Mouse (Mus musculus): Measurements from ENCODE around the gene Dcn.

Gene Dcn

DNA sequence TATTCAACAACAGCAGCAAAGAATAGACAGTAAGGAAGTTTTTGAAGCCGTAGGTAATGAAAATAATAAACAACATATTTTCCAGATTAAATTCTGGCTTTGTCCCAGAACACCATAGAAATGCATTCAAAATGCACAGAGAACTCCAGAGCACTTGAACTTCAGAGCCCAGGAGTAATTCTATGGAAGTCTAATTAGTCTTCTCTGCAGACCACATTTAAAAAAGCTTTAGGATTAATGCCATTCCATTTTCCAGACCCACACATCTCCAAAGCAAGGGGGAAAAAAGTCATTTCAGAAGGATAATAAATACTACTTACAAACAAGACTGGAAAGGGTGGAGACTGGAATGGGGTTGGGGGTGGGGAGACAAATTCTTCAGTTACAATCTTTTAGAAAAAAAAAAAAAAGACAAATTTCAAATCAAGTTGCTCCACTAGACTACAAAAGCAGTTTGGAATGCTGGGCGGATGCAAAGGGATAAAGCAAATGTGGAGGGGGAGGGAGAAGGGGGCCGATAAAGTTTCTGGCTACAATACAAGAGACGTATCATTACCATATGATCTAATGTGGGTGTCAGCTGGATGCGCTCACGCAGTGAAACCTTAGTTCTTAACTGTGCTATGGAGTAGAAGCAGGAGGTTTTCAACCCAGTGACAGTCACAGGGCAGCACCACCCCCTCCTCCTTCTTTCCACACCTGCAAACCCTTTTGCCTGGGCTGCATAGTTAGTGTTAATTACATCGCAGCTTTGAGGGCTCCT, at the start of gene Dcn:
Gene Dcn, plus strand, starts transcription at position 606 of the 763 bp plus-strand sequence.
- DNase-seq, result no peak

- DNase-seq, result peak; percentile 23 to 59
These were observed 42.7 kb upstream of the Dcn start for GRCm38 (mm10) chr10:97436662-97437061.

DNA sequence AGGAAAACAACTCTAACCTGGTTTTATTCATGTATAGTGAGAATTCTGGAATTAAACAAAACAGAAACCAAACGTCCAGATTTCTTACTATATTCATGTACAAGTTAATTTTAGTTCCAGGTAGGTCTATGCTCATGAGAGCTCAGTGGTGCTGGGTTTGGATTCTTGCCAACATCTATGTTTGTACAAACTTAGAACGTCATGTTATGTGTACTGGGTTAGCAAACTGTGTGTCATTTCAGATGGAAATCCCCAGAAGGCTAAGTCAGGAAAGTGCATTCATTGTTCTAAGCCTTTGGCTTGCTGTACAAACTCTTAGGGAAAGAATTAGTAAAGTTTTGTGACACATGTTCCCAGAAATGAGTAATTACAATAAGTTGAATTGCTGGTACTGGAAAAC, 37.1 kb upstream of the Dcn start:
- no peak for DNase-seq

DNA sequence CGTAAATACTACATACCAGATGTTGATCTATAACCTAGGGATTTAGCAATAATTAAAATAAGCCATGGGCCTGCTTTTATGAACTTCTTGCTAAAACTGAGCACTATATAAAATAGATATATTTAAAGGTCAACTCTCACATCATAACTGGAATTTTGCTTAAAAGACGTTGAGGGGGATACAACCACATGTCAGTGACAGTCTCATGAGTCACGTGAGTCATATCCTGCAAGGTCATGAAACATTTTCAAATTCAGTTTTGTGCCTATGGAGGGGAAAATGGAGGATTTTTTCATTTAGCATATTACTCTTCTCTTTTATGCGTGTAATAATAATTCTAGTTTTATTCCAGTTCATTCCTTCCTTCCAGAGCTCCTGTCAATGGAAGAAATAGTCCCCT, 32.9 kb upstream of the Dcn start:
- DNase-seq, result no peak

GRCm38 (mm10) chr10:97452886-97453285, 26.5 kb upstream of the Dcn start:
- DNase-seq, result no peak

DNA sequence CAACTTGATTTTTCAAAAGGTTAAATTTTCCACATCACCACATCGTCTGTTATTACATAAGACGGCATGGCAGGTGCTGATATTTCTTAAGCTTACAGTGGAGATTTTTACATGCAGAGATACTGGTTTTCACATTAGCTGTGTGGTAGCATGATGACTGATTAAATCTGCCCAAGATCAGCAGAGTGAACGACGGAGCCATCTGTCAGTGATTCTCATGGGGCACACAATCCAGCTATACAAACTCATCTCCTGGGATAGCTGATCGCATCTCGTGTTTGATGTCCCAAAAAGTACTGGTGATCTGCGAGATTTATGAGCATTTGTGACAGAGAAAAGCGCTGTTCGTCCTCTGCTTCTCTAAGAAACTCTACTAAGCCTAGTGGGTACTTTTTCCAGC, 25.9 kb upstream of the Dcn start:
- peak in 1 of 2 experiments; percentile 8 for DNase-seq

GRCm38 (mm10) chr10:97456993-97457392, 22.4 kb upstream of the Dcn start:
- DNase-seq, result no peak

DNA sequence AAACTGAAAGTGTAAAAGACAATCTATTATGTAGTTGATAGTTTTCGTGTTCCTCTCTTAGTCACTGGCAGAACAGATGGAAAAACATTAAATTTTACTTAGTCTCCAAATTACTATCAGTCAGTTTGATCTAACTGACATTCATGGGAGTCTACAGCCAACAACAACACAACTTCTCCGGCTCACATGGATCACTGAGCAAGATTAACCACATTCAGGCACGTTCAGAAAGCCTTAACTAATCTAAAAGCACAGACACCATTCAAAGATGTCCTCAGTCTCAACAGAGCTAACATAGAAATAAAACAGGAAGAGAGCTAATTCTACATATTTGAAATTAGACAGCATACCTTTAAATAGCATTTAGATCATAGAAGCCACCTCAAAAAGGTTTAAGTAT, 12.6 kb upstream of the Dcn start:
- no peak for DNase-seq

GRCm38 (mm10) chr10:97469411-97470140, 9.8 kb upstream of the Dcn start:
- DNase-seq, result no peak

GRCm38 (mm10) chr10:97475460-97475859, 3.9 kb upstream of the Dcn start:
- DNase-seq, result no peak

DNA sequence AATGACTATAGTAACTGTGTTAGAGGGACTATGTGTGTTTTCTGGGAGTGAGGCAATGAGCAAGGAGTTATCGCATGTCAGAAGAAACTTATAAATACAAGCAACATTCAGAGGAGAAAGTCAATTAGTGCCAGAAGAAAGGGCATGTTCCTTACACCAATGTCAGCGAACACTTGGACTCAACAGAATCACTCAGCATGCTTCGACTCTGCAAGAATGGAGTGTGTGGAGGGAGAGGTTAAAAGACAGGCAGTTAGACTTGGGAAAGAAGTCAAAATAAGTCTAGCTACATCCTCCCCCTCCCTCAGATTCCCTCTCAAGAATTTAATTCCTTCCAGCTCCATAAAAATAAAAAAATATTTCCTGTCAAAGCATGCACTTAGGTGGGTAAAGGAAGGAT, 1.1 kb upstream of the Dcn start:
- DNase-seq, result no peak

GRCm38 (mm10) chr10:97482150-97482549, 2.7 kb downstream of the Dcn start:
- no peak for DNase-seq

DNA sequence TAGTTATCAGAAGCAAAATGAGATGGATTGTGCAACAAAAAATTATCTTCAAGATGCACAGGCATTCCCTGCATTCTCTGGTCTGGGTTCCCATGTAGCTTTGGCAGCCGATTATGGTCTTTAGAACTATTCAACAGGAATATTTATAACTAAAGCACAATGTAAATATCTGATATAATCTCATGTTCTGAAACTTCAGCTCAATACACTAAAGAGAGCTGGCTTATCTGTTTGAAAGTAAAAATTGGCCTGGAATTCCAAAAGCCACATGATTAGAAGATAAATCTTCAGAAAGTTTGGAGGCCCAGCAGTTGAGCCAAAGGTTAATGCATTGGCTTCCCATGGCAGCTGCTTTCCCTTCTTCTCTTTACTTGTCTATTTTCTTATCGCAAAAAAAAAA, 4.6 kb downstream of the Dcn start:
- no peak for DNase-seq

DNA sequence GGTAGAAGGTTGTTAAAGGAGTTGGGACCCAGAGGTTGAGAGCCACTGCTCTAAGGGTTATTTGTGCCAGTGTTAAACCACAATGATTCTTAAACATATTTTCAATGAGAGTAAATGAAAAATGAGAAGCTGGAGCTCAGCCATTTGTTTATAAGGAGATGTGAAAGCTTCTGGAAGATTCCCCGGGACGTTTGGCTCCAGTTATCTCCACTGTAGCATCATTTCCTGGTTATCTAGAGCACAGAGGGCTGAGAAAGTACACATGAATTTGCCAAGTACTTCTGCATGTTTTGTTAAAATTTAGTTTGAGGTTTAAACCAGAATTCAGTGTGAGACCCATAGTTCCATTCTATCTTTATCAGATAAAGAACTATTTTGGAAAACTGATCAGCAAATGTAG, 5.7 kb downstream of the Dcn start:
- DNase-seq, result no peak

GRCm38 (mm10) chr10:97486085-97486484, 6.7 kb downstream of the Dcn start:
- DNase-seq, result no peak

DNA sequence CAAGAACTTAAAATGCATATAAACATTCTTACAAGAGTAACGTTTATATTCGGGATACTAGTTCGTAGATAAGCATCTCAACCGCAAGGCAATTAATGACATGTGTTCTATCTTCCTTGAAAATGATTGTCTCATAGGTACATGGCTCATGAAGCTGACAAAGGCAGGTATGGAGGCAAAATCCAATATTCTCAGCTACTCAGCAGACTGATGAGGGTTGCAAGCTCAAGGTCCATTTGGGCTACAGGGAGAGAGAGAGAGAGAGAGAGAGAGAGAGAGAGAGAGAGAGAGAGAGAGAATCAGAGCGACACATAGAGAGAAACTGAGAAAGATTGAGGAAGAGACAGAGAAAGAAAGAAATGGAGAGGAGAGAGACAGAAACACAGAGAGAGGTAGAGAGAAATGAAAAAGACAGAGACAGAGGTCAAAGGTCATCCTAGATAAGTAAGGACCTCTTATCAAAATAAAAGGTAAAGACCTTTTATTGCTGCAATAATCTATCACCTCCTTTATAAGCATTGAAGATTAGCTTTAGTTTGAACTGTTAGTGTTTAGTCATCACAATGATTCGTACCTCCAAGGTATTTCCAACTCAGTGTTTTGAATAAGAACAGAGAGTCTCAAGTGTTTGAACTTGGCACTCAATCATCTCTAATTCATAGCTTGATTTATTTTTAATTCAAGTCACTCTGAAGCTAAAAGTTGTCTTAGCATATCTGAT, 8.0 kb downstream of the Dcn start:
- DNase-seq, result no peak

GRCm38 (mm10) chr10:97492367-97492980, 13.1 kb downstream of the Dcn start:
- DNase-seq, result no peak

DNA sequence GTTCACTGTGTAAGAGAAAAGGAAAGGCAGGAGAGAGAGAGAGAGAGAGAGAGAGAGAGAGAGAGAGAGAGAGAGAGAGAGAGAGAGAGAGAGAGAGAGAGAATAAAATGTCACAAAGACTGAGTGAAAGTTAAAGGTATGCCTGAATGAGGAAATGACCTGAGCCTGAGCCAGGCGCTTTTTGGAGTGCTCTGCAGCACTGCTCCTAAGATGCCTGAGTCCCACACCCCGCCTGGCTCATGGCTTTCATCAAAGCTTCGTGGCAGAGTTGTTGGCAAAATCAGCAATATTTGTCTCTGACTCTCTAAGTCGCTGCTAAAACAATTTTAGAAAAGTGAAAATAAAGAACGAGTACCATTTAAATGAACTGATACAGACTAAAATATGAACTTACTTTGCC, 18.2 kb downstream of the Dcn start:
- DNase-seq, result no peak

DNA sequence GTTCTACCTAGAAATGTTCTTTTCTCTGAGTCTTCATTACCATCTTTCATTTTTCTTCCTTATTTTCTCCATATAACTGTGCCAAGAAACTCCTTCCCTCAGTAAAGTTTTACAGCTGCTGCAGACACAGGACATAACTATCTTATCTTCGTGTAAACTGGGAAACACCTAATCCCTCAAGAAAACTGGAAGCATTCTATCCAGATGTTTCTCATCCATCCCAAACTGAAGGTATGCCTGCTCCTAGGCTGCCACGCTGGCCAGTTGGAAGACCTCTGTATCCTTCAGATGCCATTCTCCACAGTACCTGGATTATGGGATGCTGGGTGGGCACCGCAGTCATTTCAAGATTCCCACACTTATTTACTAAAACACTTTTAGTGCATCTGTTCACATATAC, 44.0 kb downstream of the Dcn start:
- DNase-seq, result no peak

- DNase-seq, result no peak
These were observed 56.3 kb downstream of the Dcn start for GRCm38 (mm10) chr10:97535697-97536096.

DNA sequence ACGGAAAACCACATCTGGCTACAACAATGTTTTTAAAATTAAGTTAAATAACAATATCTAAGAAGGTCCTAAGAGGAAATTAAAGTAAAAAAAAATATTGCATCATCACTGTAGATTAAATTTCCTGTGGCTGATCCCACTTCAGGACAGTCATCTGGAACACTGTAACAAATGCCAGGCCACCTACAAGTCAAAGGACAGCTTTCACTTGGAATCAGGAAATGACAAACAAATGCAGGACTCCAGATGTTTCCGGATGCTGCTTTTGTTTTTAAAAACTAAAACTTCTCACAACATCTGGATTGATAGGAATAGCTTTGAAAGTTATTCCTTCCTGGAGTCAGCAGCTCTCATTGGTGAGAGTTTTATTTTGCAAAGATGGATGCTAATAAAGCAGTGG, 57.5 kb downstream of the Dcn start:
- DNase-seq, result no peak

DNA sequence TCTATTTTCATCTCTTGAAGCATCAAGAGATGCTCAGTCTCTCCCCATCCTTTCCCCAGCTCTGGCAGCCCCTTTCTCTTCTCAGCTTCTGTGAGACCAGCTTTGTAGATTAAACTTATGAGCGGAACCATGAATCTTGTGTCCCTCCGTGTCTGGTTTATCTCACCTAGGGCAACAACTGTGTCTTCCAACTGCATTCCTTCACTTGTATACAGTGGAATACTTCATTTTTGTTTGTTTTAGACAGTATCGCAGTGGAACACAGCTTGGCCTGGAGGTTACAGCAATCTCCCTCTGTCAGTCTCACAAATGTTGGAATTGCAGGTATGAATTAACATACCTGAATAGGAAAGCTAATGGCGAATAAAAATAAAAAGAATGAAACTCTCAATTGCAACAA, 58.8 kb downstream of the Dcn start:
- no peak for DNase-seq

DNA sequence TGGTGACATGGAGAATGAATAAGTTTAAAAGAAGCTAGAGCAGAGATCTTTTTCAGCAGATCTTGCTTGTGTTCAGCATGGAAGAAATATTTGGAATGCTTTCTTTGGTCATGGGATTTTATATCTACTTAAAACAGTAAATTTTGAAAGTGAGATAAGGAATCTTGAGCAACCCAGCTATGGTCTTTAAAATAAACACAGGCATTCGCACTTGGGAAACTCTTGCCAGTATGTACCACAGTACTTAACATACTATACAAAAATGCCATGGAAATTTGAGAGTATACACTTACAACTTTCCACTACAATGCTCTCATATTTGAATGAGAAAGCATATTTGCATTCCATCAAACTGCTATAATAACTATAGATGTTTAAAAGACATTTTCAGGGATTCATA, 68.3 kb downstream of the Dcn start:
- DNase-seq, result no peak

Measured in cerebellum, postnatal 25 days (tissue).